Mouse (Mus musculus): Measurements from ENCODE around the gene Olfr48. TPM values are rescaled to one million over a fixed set of nuclear protein-coding genes. Genes with fewer than 3 reads are reported as not detected.

Gene Olfr48
- not detected in 2 replicates for polyA plus RNA-seq (2012; rRNA removed)

DNA sequence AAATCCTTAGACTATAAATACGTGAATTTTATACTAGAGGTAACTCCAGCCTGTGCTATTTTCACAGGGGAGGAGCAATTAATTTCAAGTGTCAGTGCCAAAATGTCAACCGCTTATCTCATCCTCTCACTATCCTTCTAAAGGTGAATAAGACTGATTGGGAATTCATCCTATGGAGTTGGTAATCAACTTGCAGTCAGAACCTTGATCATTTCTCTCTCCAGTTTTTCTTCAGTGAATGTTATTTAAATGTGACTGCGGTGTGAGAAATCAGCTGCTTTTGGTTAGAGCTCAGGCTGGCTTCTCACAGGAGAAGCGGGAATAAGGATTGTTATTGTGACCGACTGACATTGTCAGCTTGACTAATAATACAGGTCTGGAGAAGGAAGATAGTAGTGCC, at the start of gene Olfr48:
Gene Olfr48, minus strand, starts transcription at position 101 of the 400 bp plus-strand sequence.

DNA sequence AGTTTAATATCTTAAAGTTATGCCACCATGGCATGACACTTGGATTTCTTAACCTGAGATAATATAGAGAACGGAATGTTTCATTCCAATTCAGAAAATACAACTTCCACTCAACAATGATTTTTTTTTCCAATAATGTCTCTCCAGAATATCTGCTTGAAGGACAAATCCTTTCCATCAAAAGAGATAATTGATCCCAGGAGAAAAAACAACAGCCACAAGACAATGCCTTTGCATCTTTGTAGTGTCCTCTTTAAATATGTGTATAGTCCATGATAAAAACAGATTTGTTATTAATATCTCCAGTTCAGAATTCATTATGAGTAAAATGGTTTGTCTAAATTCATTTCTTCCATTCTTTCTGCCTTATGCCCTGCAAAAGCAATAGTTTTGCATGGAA, 30.1 kb upstream of the Olfr48 start, which contains the start of gene Olfr1257:
Gene Olfr1257, plus strand, starts transcription at position 301 of the 400 bp plus-strand sequence.

GRCm38 (mm10) chr2:89841455-89841854, 6.5 kb downstream of the Olfr48 start, which contains the start of gene Olfr1256:
Gene Olfr1256 (minus strand): TSS chr2:89841555.

GRCm38 (mm10) chr2:89811751-89812150, 36.3 kb downstream of the Olfr48 start, which contains the start of gene Olfr1255:
Gene Olfr1255 (plus strand): TSS chr2:89812051.

GRCm38 (mm10) chr2:89793519-89793918, 54.5 kb downstream of the Olfr48 start, which contains the start of gene Olfr1254:
Gene Olfr1254 (minus strand): TSS chr2:89793619.

Other genes with a start within 250 kb of the Olfr48 start
- gene Olfr1247, start 234.1 kb downstream of the Olfr48 start, polyA plus RNA-seq (2012; rRNA removed): not detected in 2 replicates
- gene Olfr1248, start 230.0 kb downstream of the Olfr48 start, polyA plus RNA-seq (2012; rRNA removed): not detected in 2 replicates
- not detected in 2 replicates for gene Olfr1249, start 213.2 kb downstream of the Olfr48 start, polyA plus RNA-seq (2012; rRNA removed)
- gene Olfr1250, start 186.7 kb downstream of the Olfr48 start, polyA plus RNA-seq (2012; rRNA removed): not detected in 2 replicates
- gene Olfr1251, start 176.3 kb downstream of the Olfr48 start, polyA plus RNA-seq (2012; rRNA removed): not detected in 2 replicates
- gene Olfr1252, start 123.2 kb downstream of the Olfr48 start, polyA plus RNA-seq (2012; rRNA removed): not detected in 2 replicates
- not detected in 2 replicates for gene Olfr1253, start 91.1 kb downstream of the Olfr48 start, polyA plus RNA-seq (2012; rRNA removed)
- not detected in 2 replicates for gene Olfr1254, start 54.6 kb downstream of the Olfr48 start, polyA plus RNA-seq (2012; rRNA removed)
- not detected in 2 replicates for gene Olfr1255, start 36.2 kb downstream of the Olfr48 start, polyA plus RNA-seq (2012; rRNA removed)
- gene Olfr1256, start 6.7 kb downstream of the Olfr48 start, polyA plus RNA-seq (2012; rRNA removed): not detected in 2 replicates
- gene Olfr1257, start 30.2 kb upstream of the Olfr48 start, polyA plus RNA-seq (2012; rRNA removed): not detected in 2 replicates
- gene Olfr1258, start 79.1 kb upstream of the Olfr48 start, polyA plus RNA-seq (2012; rRNA removed): not detected in 2 replicates
- gene Olfr1259, start 100.5 kb upstream of the Olfr48 start, polyA plus RNA-seq (2012; rRNA removed): not detected in 2 replicates
- gene Olfr1260, start 126.1 kb upstream of the Olfr48 start, polyA plus RNA-seq (2012; rRNA removed): not detected in 2 replicates
- gene Olfr1261, start 143.0 kb upstream of the Olfr48 start, polyA plus RNA-seq (2012; rRNA removed): not detected in 2 replicates
- gene Olfr1262, start 151.9 kb upstream of the Olfr48 start, polyA plus RNA-seq (2012; rRNA removed): not detected in 2 replicates
- gene Olfr1263, start 163.9 kb upstream of the Olfr48 start, polyA plus RNA-seq (2012; rRNA removed): not detected in 2 replicates
- gene Olfr1264, start 177.4 kb upstream of the Olfr48 start, polyA plus RNA-seq (2012; rRNA removed): not detected in 2 replicates
- gene Olfr1265, start 187.1 kb upstream of the Olfr48 start, polyA plus RNA-seq (2012; rRNA removed): not detected in 2 replicates
- not detected in 2 replicates for gene Olfr140, start 215.4 kb upstream of the Olfr48 start, polyA plus RNA-seq (2012; rRNA removed)

Data from central nervous system, embryonic 11.5 days (tissue).